Mouse (Mus musculus) kidney, adult 2 months (tissue): Measurements from ENCODE around the gene Trappc3l. TPM values are rescaled to one million over a fixed set of nuclear protein-coding genes. Genes with fewer than 3 reads are reported as not detected.

Experiments
- DNase-seq: peaks from one replicate; pipeline ENCODE4 v3.0.0; 2021
- H3K27ac ChIP-seq: fragments of 200-500 bp; 2 replicates; pipeline ENCODE4 v1.5.1; 2012; ENCODE audit warnings: low read depth, low read length, control low read depth, inconsistent platforms; ENCODE audit not compliant: insufficient read depth
- H3K27me3 ChIP-seq: fragments of 200-500 bp; replicated peaks from 2 replicates; pipeline ENCODE4 v1.6.1; 2012; ENCODE audit warnings: mild to moderate bottlenecking, moderate library complexity, low read length, inconsistent platforms; ENCODE audit not compliant: control insufficient read depth, insufficient read depth
- H3K36me3 ChIP-seq: fragments of 200-500 bp; 2 replicates; pipeline ENCODE4 v1.6.1; 2012; ENCODE audit warnings: mild to moderate bottlenecking, moderate library complexity, low read length, inconsistent platforms; ENCODE audit not compliant: control insufficient read depth, insufficient read depth
- H3K4me1 ChIP-seq: fragments of 200-500 bp; 2 replicates; pipeline ENCODE4 v1.6.1; 2011; ENCODE audit warnings: low read length; ENCODE audit not compliant: control insufficient read depth, insufficient read depth
- H3K4me3 ChIP-seq: fragments of 200-500 bp; 2 replicates; pipeline ENCODE4 v1.5.1; 2011; ENCODE audit warnings: mild to moderate bottlenecking, low read depth, low read length, control low read depth; ENCODE audit not compliant: insufficient read depth
- CTCF ChIP-seq: fragments of 200-500 bp; conservative IDR thresholded peaks from 2 replicates; pipeline ENCODE4 v1.5.1; 2011; ENCODE audit warnings: low read depth, mild to moderate bottlenecking, control low read depth, low read length, moderate library complexity, mixed read lengths; ENCODE audit not compliant: insufficient read depth, insufficient read length
- POLR2A ChIP-seq: fragments of 200-500 bp; IDR thresholded peaks from one replicate; pipeline ENCODE4 v1.6.1; 2011; ENCODE audit warnings: low read depth, low read length, control low read depth
- WGBS: fragments of 180-500 bp; shearing (Covaris S2); methylation state at CpG from one replicate; pipeline ENCODE4 v1.1.7; 2018; 5-methylcytosine and 5-hydroxymethylcytosine counted together
- polyA plus RNA-seq: library from polyadenylated mRNA; depleted of rRNA; stranded (reverse); fragments of >200 nt; gene quantifications from 2 replicates; pipeline ENCODE4 v1.2.3, GENCODE M21; 2012

Gene Trappc3l
- polyA plus RNA-seq, 1 experiment, result not detected

- TF ChIP-seq POLR2A (no peak), CTCF (no peak)
- WGBS, result 55% methylated on average over 2 of the region's 2 CpGs
- Histone ChIP-seq H3K36me3 (no peaks in the 10 kb centered on the region), H3K4me3 (no peak overlapping the region), H3K27me3 (no peaks in the 10 kb centered on the region), H3K4me1 (no peaks in the 10 kb centered on the region), H3K27ac (no peak overlapping the region)
- no peak for DNase-seq
Measured at GRCm38 (mm10) chr10:34071650-34072049, 34.3 kb downstream of the Trappc3l start.

- no peak overlapping the region for H3K4me3 ChIP-seq
- DNase-seq, result no peak
- no peak for TF ChIP-seq POLR2A
- TF ChIP-seq CTCF, result no peak
- H3K4me1 ChIP-seq, result no peaks in the 10 kb centered on the region
- H3K27ac ChIP-seq, result no peak overlapping the region
- no peaks in the 10 kb centered on the region for H3K36me3 ChIP-seq
- H3K27me3 ChIP-seq, result no peaks in the 10 kb centered on the region
- 86% methylated on average over 5 of the region's 5 CpGs for WGBS
Measured at GRCm38 (mm10) chr10:34074522-34075200, 37.3 kb downstream of the Trappc3l start.

- no peaks in the 10 kb centered on the region for H3K27me3 ChIP-seq
- TF ChIP-seq CTCF (no peak), POLR2A (no peak)
- 76% methylated on average over 1 of the region's 1 CpGs for WGBS
Measured at GRCm38 (mm10) chr10:34086514-34086913, 49.1 kb downstream of the Trappc3l start.

DNA sequence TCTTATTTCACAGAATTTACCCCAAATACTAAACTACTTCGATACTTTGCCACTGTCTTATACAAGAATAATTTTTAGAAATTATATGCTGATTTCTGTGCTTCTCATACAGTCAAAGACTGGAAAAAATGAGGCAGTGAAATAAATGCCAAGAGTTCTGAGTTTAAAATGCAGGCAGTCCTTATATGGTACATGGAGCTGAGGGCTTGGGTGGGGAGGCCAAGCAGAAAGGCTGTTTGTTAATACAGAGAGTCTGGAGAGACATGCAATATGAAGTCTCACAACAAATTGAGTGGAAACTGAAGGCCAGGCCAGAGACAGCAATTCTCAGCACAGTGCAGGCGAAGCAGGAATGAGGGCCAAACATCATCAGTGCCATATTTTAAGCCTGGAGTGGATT is 51.1 kb downstream of the Trappc3l start:
- 89% methylated on average over 2 of the region's 2 CpGs for WGBS
- TF ChIP-seq POLR2A (no peak), CTCF (no peak)
- no peak overlapping the region for H3K27ac ChIP-seq
- no peaks in the 10 kb centered on the region for H3K4me1 ChIP-seq
- H3K4me3 ChIP-seq, result no peak overlapping the region
- no peak for DNase-seq
- no peaks in the 10 kb centered on the region for H3K36me3 ChIP-seq
- no peaks in the 10 kb centered on the region; the same call in 1 of the 2 replicates for H3K27me3 ChIP-seq

More at GRCm38 (mm10) chr10:34086514-34086913, 49.1 kb downstream of the Trappc3l start:
- no peaks in the 10 kb centered on the region for H3K36me3 ChIP-seq
- DNase-seq, result no peak
- no peaks in the 10 kb centered on the region for H3K4me1 ChIP-seq
- no peak overlapping the region for H3K27ac ChIP-seq
- H3K4me3 ChIP-seq, result no peak overlapping the region

GRCm38 (mm10) chr10:34089517-34089916 is 52.1 kb downstream of the Trappc3l start:
- no peak for DNase-seq
- H3K4me1 ChIP-seq, result no peaks in the 10 kb centered on the region
- no peaks in the 10 kb centered on the region for H3K36me3 ChIP-seq
- TF ChIP-seq CTCF (no peak), POLR2A (no peak)
- H3K27ac ChIP-seq, result no peak overlapping the region; the same call in 1 of the 2 replicates
- H3K27me3 ChIP-seq, result no peaks in the 10 kb centered on the region; the same call in 1 of the 2 replicates
- 52% methylated on average over 3 of the region's 3 CpGs for WGBS
- H3K4me3 ChIP-seq, result no peak overlapping the region

DNA sequence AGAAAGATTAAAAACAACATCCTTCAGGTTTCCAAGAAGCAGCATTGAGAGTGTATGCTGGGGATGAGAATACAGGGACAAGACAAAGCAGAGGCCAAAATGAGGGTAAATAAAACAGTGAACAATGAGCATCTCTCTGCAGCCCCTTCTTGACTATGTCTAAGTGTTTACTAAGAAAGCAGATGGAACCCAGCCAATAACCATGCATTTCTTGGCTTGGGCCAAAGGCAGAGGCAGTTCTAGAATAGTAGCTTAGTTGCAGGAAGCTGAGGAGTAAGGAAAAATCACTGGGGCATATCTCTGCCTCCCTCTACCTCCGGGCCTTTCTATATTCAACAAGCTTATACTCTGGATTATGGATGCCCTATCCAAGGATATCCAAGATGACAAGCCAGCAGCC is 53.1 kb downstream of the Trappc3l start:
- Histone ChIP-seq H3K36me3 (no peaks in the 10 kb centered on the region), H3K4me3 (no peak overlapping the region), H3K27me3 (no peaks in the 10 kb centered on the region; the same call in 1 of the 2 replicates), H3K27ac (no peak overlapping the region), H3K4me1 (no peaks in the 10 kb centered on the region)
- no peak for TF ChIP-seq POLR2A
- TF ChIP-seq CTCF, result no peak
- no peak for DNase-seq
- WGBS, result 41% methylated on average over 1 of the region's 1 CpGs

- Histone ChIP-seq H3K4me1 (no peaks in the 10 kb centered on the region), H3K4me3 (no peak overlapping the region), H3K27me3 (no peaks in the 10 kb centered on the region; the same call in 1 of the 2 replicates), H3K27ac (no peak overlapping the region), H3K36me3 (no peaks in the 10 kb centered on the region)
- WGBS, result 75% methylated on average over 5 of the region's 5 CpGs
- no peak for TF ChIP-seq CTCF
- TF ChIP-seq POLR2A, result no peak
- DNase-seq, result no peak
Measured at GRCm38 (mm10) chr10:34091888-34092287, 54.5 kb downstream of the Trappc3l start.

GRCm38 (mm10) chr10:34095147-34095546 is 57.8 kb downstream of the Trappc3l start:
- TF ChIP-seq CTCF (no peak), POLR2A (no peak)
- Histone ChIP-seq H3K27ac (no peak overlapping the region), H3K27me3 (no peaks in the 10 kb centered on the region; the same call in 1 of the 2 replicates), H3K4me1 (no peaks in the 10 kb centered on the region), H3K36me3 (no peaks in the 10 kb centered on the region), H3K4me3 (no peak overlapping the region)
- no peak for DNase-seq
- WGBS, result 45% methylated on average over 2 of the region's 2 CpGs
